Mouse (Mus musculus): ENCODE measurements around the gene Ptms. TPM values are rescaled to one million over a fixed set of nuclear protein-coding genes. Genes with fewer than 3 reads are reported as not detected.

Ptms gene
- polyA plus RNA-seq, 1 experiment, result 2.6 TPM

DNA sequence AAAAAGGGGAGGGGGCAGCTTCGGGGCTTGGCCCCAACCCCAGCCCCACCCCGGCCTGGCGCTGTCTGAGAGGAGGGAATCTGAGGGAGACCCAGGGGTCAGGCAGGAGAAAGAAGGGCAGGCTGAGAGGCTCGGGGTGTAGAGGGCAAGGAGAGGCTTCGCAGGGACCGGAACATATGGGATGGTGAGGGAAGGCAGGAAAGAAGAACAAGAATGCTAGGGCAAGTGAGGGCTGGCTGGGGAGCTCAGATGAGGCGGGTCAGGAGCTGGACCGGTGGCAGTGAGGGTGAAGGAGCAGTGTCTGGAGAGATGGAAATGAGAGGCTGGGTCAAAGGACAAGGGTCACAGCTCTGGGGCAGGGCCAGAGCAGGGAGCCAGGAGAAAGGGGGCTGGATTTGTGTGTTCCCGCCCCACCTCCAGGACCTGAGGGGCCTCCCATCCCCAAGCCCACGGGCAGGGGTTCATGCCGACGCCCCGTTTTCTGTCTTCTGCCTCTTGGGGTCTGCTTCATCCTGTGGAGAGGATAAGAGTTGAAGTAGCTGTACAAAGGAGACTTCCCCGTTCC, 6.1 kb downstream of the Ptms start:
- Histone ChIP-seq H3K27me3 (ENCODE audit: control insufficient read depth) (peaks cover 97% of the 10 kb centered on the region), H3K9me3 (ENCODE audit: control insufficient read depth, low read length) (peaks cover 9% of the 10 kb centered on the region; the same call in 1 of the 2 replicates), H3K4me3 (replicated peaks) (no peak overlapping the region), H3K4me1 (ENCODE audit: control insufficient read depth) (peaks cover 19% of the 10 kb centered on the region), H3K36me3 (ENCODE audit: control insufficient read depth) (peaks cover 2% of the 10 kb centered on the region; the same call in 1 of the 2 replicates)
- TF ChIP-seq TAL1 (IDR thresholded peaks at IDR 0.05; ENCODE audit: low read length) (no peak), GATA1 (IDR thresholded peaks at IDR 0.05; ENCODE audit: low read length) (no peak)

- H3K4me1 ChIP-seq (ENCODE audit: control insufficient read depth), result peaks cover 18% of the 10 kb centered on the region
- no peak overlapping the region for H3K4me3 ChIP-seq (replicated peaks)
- TF ChIP-seq GATA1 (IDR thresholded peaks at IDR 0.05; ENCODE audit: low read length) (no peak), TAL1 (IDR thresholded peaks at IDR 0.05; ENCODE audit: low read length) (no peak)
- H3K9me3 ChIP-seq (ENCODE audit: control insufficient read depth, low read length), result peaks cover 7% of the 10 kb centered on the region; the same call in 1 of the 2 replicates
- peaks cover 2% of the 10 kb centered on the region; the same call in 1 of the 2 replicates for H3K36me3 ChIP-seq (ENCODE audit: control insufficient read depth)
- H3K27me3 ChIP-seq (ENCODE audit: control insufficient read depth), result peaks cover 96% of the 10 kb centered on the region
Measured at GRCm38 (mm10) chr6:124913214-124913613, 6.7 kb downstream of the Ptms start.

DNA sequence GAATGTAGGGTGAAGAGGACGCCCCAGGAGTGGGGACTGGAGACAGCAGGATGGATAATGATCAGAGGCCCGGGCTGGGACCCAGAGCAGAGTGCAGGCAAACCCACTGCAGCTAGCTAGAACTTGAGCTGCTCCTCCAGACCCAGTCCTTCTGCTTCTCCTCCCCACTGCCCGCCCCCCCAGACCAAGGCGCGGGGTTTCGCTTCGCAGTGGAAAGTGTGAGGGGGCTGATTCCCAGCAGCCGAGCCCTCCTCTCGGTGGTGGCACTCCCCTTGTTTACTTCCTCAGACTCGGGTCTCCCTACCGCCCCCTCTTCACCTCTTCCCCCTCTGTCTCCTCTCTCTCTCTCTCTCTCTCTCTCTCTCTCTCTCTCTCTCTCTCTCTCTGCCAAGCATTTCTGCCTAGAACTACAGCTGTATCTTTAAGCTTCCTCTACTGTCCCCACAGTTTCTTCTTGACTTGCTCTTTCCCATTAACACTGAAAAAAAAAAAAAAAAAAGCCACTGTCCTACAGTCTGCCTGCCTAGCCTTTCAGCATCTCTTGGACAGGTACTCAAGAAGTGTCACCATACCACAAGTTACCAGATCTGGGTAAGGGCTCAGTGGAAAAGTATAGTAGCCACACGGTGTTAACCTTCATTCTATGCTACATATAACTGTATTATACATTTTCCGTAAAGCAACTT, 8.2 kb downstream of the Ptms start, which contains the start of gene Lag3:
Gene Lag3 (minus strand): TSS at position 173 of the 686 bp plus-strand sequence.
- H3K4me3 ChIP-seq (replicated peaks), result no peak within 1 kb of the TSS
- H3K27me3 ChIP-seq (ENCODE audit: control insufficient read depth), result peaks cover 82% of the 10 kb centered on the region
- H3K9me3 ChIP-seq (ENCODE audit: control insufficient read depth, low read length), result peaks cover 3% of the 10 kb centered on the region; the same call in 1 of the 2 replicates

GRCm38 (mm10) chr6:124910032-124910431, 9.9 kb downstream of the Ptms start:
- TF ChIP-seq TAL1 (IDR thresholded peaks at IDR 0.05; ENCODE audit: low read length) (no peak), GATA1 (IDR thresholded peaks at IDR 0.05; ENCODE audit: low read length) (no peak)
- H3K27me3 ChIP-seq (ENCODE audit: control insufficient read depth), result peaks cover 70% of the 10 kb centered on the region
- no peak overlapping the region for H3K4me3 ChIP-seq (replicated peaks)
- no peaks in the 10 kb centered on the region for H3K9me3 ChIP-seq (ENCODE audit: control insufficient read depth, low read length)
- H3K4me1 ChIP-seq (ENCODE audit: control insufficient read depth), result peaks cover 2% of the 10 kb centered on the region
- peaks cover 2% of the 10 kb centered on the region; the same call in 1 of the 2 replicates for H3K36me3 ChIP-seq (ENCODE audit: control insufficient read depth)

More for the DNA sequence above, 8.2 kb downstream of the Ptms start, which contains the start of gene Lag3:
- H3K4me1 ChIP-seq (ENCODE audit: control insufficient read depth), result peaks cover 5% of the 10 kb centered on the region
- H3K36me3 ChIP-seq (ENCODE audit: control insufficient read depth), result peaks cover 2% of the 10 kb centered on the region; the same call in 1 of the 2 replicates
- TF ChIP-seq TAL1 (IDR thresholded peaks at IDR 0.05; ENCODE audit: low read length), result no peak
- TF ChIP-seq GATA1 (IDR thresholded peaks at IDR 0.05; ENCODE audit: low read length), result no peak

GRCm38 (mm10) chr6:124907767-124908166, 12.1 kb downstream of the Ptms start:
- Histone ChIP-seq H3K4me1 (ENCODE audit: control insufficient read depth) (peaks cover 17% of the 10 kb centered on the region), H3K36me3 (ENCODE audit: control insufficient read depth) (no peaks in the 10 kb centered on the region), H3K9me3 (ENCODE audit: control insufficient read depth, low read length) (no peaks in the 10 kb centered on the region), H3K4me3 (replicated peaks) (no peak overlapping the region), H3K27me3 (ENCODE audit: control insufficient read depth) (peaks cover 55% of the 10 kb centered on the region)
- no peak for TF ChIP-seq TAL1 (IDR thresholded peaks at IDR 0.05; ENCODE audit: low read length)
- TF ChIP-seq GATA1 (IDR thresholded peaks at IDR 0.05; ENCODE audit: low read length), result no peak

- H3K9me3 ChIP-seq (ENCODE audit: control insufficient read depth, low read length), result no peaks in the 10 kb centered on the region
- no peaks in the 10 kb centered on the region for H3K36me3 ChIP-seq (ENCODE audit: control insufficient read depth)
- H3K27me3 ChIP-seq (ENCODE audit: control insufficient read depth), result peaks cover 34% of the 10 kb centered on the region
- H3K4me3 ChIP-seq (replicated peaks), result no peak overlapping the region
- TF ChIP-seq TAL1 (IDR thresholded peaks at IDR 0.05; ENCODE audit: low read length), result no peak
- no peak for TF ChIP-seq GATA1 (IDR thresholded peaks at IDR 0.05; ENCODE audit: low read length)
- peaks cover 17% of the 10 kb centered on the region for H3K4me1 ChIP-seq (ENCODE audit: control insufficient read depth)
Measured at GRCm38 (mm10) chr6:124904991-124905860, 14.7 kb downstream of the Ptms start.

DNA sequence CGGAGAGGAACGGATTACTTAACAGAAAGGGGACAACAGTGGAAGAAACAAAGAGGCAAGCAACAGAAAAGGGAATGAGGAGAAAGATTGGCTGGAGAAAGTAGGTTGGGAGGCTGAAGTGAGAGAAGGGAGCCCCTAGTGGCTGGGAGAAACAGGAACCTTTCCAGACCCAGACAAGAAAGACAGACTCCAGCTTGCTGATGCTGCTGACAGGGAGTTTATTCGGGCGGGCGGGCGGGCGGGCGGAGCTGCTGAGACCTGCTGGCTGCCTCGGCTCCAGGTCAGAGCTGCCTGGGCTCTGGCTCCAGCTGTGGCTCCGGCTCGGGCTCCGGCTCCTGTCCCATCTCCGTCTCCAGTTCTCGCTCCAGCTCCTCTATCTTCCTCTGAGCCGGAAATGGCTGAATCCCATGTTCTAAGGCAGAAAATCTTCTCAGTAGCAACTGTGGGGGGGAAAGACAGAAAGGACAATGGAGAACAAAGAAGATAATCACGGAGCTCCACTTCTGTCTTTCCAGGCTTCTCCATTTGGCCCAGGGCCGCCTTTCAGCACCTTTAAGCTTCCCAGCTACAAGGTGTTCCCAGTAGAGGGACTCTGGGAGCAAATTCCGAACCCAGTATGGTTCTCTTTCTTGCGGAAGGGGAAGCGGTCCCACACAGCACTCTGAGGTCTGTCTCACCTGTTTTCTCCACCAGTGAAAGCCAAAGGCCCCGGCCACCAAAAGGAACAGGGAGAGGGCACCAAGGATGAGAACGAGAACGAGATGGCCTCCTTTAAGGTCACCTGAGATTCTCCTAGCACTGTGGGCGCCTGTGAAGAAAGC, 15.5 kb downstream of the Ptms start:
- TF ChIP-seq GATA1 (IDR thresholded peaks at IDR 0.05; ENCODE audit: low read length) (no peak), TAL1 (IDR thresholded peaks at IDR 0.05; ENCODE audit: low read length) (no peak)
- no peaks in the 10 kb centered on the region for H3K9me3 ChIP-seq (ENCODE audit: control insufficient read depth, low read length)
- H3K27me3 ChIP-seq (ENCODE audit: control insufficient read depth), result peaks cover 25% of the 10 kb centered on the region
- no peaks in the 10 kb centered on the region for H3K36me3 ChIP-seq (ENCODE audit: control insufficient read depth)
- H3K4me3 ChIP-seq (replicated peaks), result peak overlapping the region; percentile 63
- H3K4me1 ChIP-seq (ENCODE audit: control insufficient read depth), result peaks cover 15% of the 10 kb centered on the region

- TF ChIP-seq TAL1 (IDR thresholded peaks at IDR 0.05; ENCODE audit: low read length) (no peak), GATA1 (IDR thresholded peaks at IDR 0.05; ENCODE audit: low read length) (no peak)
- Histone ChIP-seq H3K9me3 (ENCODE audit: control insufficient read depth, low read length) (no peaks in the 10 kb centered on the region), H3K4me3 (replicated peaks) (peak overlapping the region; percentile 63), H3K36me3 (ENCODE audit: control insufficient read depth) (no peaks in the 10 kb centered on the region), H3K4me1 (ENCODE audit: control insufficient read depth) (peaks cover 15% of the 10 kb centered on the region), H3K27me3 (ENCODE audit: control insufficient read depth) (peaks cover 19% of the 10 kb centered on the region)
Measured at GRCm38 (mm10) chr6:124903580-124904151, 16.2 kb downstream of the Ptms start.
